Mouse (Mus musculus): ENCODE data around the gene Coq10a.
"Not testable (repeated sequence)": the region's sequence is repeated elsewhere in the genome, so short reads cannot be mapped to it uniquely, and the experiment has no call there.

The Coq10a gene

GRCm38 (mm10) chr10:128344568-128345275, 24.1 kb downstream of the Coq10a start:
- DNase-seq (ENCODE audit: low spot score) = peak; percentile 85

DNA sequence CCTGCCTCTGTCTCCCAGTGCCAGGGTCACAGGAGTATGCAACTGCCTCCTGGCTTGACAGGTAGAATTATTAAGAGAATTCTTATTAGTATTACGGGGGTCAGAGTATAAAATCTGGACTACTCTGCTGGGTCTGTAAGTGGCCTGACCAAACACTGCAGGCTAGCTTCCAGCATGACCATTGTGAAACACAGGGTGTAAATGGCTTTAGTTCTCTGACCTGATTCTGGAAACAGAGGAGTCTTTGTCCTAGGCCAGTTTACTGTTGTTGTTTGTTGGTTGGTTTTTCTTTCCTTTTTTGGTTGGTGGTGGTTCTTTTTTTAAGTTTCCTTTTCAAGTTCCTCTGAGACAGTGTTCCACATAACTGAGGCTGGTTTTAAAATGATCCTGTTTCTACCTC, 25.4 kb downstream of the Coq10a start:
- peak; percentile 82 for DNase-seq (ENCODE audit: low spot score)

DNA sequence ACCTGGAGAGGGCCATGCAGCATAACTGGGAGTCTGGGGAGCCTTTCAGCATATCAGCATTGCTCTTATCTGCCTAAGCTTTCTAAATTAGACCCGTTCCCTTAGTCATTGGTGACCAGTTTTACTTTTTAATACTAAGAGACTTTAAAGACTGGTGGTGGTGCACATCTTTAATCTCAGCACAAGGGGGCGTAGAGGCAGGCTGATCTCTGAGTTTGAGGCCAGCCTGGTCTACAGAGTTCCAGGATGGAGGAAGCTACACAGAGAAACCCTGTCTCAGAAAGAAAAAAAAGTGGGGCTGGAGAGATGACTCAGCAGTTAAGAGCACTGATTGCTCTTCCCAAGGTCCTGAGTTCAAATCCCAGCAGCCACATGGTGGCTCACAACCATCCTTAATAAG, 28.5 kb downstream of the Coq10a start:
- no peak for DNase-seq (ENCODE audit: low spot score)

DNA sequence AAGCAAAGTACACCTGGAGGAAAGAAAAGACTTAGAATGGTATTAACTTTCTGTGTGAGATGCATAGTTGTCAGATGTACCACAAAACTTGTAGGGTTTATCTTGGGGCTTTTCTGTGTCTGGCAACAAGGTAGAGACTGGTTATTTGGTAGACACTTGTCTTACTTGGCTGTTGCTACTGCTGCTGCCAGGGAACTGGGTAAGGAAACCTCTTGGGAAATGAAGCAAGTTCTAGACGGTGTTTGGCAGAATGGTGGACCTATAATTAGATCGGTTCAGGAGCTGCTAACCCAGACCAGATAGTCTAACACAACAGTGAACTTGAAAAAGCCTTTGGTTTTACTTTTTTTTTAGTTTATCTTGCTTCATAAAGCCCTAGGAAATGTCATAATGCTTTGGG, 29.8 kb downstream of the Coq10a start:
- peak; percentile 89 for DNase-seq (ENCODE audit: low spot score)

GRCm38 (mm10) chr10:128338415-128338814, 30.4 kb downstream of the Coq10a start:
- DNase-seq (ENCODE audit: low spot score) = peak; percentile 45

DNA sequence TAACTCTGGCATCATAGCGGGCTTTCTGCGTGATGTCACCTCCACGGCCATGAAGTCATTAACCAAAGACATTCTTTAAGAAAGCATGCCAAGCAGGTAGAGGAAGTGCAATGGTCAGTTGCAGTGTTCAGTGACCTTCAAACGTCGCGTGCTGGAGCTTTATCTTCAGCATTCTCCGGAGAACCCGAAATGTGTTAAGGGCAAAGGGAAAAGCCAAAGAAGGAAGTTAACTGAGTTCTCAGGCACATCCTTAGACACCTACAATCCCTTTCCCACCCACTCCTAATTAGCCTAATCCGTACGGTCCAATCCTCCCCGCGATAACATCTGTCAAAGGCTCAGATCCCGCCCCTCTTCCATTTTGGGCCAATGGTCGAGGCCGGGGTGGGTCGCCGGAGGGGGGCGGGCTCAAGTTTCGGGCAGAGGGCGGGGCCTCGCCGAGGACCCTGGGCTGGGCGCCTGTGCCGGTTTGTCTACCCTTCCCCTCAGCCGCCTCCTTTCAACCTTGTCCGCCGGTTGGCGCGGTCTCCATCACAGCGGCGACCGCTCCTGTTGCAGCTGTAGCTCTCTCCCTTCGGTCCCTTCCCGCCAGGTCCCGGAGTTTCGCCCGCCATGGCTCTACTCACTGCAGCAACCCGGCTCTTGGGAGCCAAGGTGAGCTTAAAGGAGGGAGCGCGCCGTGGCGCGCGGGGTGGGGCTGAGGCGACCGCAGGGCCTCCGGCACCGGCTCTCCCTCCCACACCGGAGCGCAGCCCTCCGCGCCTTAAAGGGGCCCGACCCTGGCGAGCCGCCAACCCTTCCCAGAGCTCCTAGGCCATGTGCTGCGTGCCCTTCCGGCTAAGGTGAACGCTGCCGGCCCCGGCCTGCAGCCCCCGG, 31.3 kb downstream of the Coq10a start, which contains the start of gene Cs:
Gene Cs (plus strand): TSS at position 429 of the 876 bp plus-strand sequence.
- DNase-seq (ENCODE audit: low spot score) = peak; percentile 98

GRCm38 (mm10) chr10:128336597-128336996, 32.2 kb downstream of the Coq10a start:
- no peak for DNase-seq (ENCODE audit: low spot score)

GRCm38 (mm10) chr10:128336195-128336594, 32.6 kb downstream of the Coq10a start:
- DNase-seq (ENCODE audit: low spot score) = no peak

GRCm38 (mm10) chr10:128335582-128335981, 33.2 kb downstream of the Coq10a start:
- DNase-seq (ENCODE audit: low spot score) = peak; percentile 81

DNA sequence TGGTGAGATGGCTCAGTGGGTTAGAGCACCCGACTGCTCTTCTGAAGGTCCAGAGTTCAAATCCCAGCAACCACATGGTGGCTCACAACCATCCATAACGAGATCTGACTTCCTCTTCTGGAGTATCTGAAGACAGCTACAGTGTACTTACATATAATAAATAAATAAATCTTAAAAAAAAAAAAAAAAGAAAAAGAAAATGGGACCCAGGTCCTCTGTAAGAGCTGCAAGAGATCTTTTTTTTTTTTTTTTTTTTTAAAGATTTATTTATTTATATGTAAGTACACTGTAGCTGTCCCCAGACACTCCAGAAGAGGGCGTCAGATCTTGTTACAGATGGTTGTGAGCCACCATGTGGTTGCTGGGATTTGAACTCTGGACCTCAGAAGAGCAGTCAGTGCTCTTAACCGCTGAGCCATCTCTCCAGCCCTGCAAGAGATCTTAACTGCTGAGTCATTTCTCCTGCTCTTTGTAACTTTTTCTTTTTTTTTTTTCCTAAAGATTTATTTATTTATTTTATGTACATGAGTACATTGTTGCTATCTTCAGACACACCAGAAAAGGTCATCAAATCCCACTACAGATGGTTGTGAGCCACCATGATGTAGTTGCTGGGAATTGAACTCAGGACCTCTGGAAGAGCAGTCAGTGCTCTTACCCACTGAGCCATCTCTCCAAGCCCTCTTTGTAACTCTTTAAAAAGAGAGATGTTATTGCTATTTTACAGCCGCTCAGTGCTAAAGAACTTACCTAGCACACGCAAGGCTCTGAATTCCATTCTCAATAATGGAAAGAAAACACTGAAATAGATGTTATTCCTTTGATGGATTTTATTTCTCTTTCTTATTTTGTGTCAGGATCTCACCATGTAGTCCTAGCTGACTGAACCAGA, 36.2 kb downstream of the Coq10a start:
- DNase-seq (ENCODE audit: low spot score) = not testable (repeated sequence)

- no peak for DNase-seq (ENCODE audit: low spot score)
These were observed 41.2 kb downstream of the Coq10a start for GRCm38 (mm10) chr10:128327610-128328009.

- DNase-seq (ENCODE audit: low spot score) = no peak
These were observed 42.0 kb downstream of the Coq10a start for GRCm38 (mm10) chr10:128326825-128327224.

DNA sequence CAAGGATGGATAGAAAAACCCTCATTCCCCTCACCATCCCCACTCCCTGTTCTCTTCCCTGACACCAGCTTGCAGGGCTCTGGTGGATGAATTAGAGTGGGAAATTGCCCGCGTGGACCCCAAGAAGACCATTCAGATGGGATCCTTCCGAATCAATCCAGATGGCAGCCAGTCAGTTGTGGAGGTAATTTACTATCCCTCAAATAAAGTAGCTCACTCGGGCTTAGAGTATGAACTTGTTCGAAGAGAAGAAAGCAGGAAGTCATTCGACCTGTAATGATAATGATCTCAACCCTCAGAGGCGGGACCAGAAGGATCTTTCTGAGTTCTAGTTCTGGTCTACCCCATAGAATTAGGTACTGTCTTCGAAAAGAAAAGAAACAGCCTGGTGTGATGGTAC, 45.3 kb downstream of the Coq10a start:
- no peak for DNase-seq (ENCODE audit: low spot score)

DNA sequence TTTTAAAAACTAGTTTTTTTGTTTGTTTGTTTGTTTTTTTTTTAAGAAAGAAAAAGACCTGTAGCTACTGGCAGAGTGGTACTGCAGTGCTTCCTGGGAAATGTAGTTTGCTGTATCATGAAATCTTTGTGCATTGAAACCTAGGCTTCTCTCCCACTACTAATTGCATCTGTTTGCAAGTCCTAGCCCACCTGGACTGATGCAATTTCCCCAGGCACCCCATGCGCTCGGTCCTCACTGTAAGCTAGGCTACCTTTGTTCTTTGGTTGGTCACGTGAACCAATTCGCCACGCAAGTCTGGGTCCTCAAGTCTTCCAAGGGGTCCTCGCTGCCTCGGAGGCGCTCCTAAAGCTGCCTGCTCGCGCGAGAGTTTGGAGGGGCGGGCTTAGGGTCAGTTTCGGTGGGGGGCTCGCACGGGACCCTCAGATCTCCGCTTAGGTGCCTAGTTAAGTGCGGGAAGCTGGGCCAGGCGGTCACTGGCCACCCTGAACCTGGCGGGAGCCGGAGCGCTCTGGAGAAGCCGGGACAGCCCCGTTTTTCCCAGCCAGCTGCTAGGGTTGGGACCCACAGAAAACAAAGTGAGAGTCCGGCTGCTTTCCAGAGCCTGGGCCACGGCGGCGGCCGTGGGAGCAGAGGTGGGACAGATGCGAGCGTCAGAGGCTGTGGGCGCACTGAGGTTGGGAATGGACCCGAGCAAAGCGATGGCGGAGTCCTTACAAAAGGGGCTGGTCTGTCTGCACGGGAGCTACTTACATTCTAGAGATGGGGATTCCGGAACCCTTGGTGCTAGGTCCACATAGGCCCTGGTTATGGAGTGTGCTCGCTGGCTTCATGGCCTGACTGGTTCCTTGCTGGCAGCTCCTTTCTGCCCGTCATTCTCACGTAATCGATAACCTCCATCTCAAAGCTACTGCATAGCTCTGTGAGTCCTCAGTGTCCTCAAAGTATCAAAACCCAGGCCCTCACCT, 46.4 kb downstream of the Coq10a start, which contains the start of gene Cnpy2:
Gene Cnpy2 (plus strand): TSS at position 319 of the 968 bp plus-strand sequence.
- DNase-seq (ENCODE audit: low spot score) = peak; percentile 84

DNA sequence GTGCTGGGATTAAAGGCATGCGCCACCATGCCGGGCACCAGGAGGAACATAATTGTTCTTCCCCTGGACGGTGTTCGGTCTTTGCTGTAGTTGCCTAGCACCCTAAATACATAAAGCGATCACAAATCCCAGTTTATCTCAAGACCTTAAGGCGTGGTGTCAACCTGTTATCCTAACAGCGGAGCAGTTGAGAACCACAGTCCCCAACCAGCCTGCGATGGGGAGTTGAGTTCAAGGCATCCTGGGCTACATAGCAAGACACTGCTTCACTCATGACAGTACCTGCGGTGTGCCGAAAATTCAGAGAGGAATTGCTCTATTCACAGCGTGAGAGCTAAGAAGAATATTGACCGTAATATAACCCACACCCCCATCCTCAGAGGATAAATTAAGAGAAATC, 47.2 kb downstream of the Coq10a start:
- no peak for DNase-seq (ENCODE audit: low spot score)

DNA sequence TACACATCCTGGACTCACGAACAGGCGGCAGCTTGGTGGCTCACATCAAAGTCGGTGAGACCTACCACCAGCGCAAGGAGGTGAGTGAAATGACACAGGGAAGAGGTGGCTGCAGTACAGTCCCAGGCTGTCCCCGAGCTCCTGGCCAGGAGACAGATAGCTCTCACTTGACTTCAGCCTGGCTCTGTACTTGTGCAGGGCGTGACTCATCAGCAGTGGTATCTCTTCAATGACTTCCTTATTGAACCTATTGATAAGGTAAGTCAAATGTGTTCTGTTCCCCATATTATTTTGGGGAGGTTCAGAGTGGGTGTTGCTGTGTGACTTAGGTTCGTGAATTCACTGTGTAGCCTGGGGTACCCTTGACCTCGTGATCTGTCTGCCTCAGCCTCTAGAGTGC, 53.2 kb downstream of the Coq10a start:
- DNase-seq (ENCODE audit: low spot score) = no peak

All from adipocyte (in vitro differentiated cells).